Mouse (Mus musculus): Measurements from ENCODE around the gene Myo18a.

DNA sequence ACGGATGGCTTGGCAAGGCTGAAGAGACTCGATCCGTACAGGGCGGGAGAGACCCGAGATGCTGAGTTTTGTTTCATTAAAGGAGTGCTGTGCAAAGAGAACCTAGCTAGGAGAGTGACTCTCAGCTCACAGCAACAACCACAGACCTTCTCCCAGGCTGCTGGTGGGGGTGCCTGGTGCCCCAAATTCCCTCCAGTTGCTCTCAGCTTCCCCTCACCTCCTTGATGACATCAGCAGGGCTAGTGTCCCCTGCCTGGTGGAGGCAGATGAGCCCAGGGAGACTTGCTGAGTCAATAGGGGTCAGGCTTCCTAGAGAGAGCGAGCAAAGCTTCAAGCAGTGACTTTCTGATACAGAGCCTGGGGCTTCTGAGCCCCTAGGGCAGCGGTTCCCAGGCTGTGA, 109.6 kb downstream of the Myo18a start:
- no peak for TF ChIP-seq CTCF (IDR thresholded peaks at IDR 0.05; ENCODE audit: control insufficient read depth, insufficient read depth, insufficient read length)
- TF ChIP-seq MAX (IDR thresholded peaks at IDR 0.05) = no peak
- TF ChIP-seq CEBPB (IDR thresholded peaks at IDR 0.05; ENCODE audit: low read depth) = no peak
- TF ChIP-seq MYOG (IDR thresholded peaks at IDR 0.05; ENCODE audit: control insufficient read depth, extremely low read depth, insufficient read length) = no peak
- no peak for TF ChIP-seq USF1 (IDR thresholded peaks at IDR 0.05; ENCODE audit: low read depth)
